Mouse (Mus musculus) left cerebral cortex, postnatal 10 days (tissue): ENCODE results near the gene Slc48a1. TPM values are rescaled to one million over a fixed set of nuclear protein-coding genes. Genes with fewer than 3 reads are reported as not detected.

ENCODE experiments used
- total RNA-seq, 2 experiments: library from RNA; stranded (reverse); gene quantifications; 2 replicates each; pipeline ENCODE4 v1.2.3; 2021

The Slc48a1 gene
- total RNA-seq, 2 experiments from 2014 or later = 122 to 127 TPM

Other genes with a start within 250 kb of the Slc48a1 start
- 10 to 100 TPM; 27.9 to 31.9 TPM for gene Rpap3, start 72.7 kb upstream of the Slc48a1 start, total RNA-seq
- gene Endou, start 47.2 kb upstream of the Slc48a1 start, total RNA-seq = under 1 TPM; 0.20 to 0.54 TPM
- gene Rapgef3, start 10.5 kb upstream of the Slc48a1 start, total RNA-seq = 10 to 100 TPM; 22.6 to 24.5 TPM
- 10 to 100 TPM; 21.5 to 23.5 TPM for gene Hdac7, start 66.0 kb downstream of the Slc48a1 start, total RNA-seq
- under 1 TPM; 0.14 to 0.36 TPM for gene Vdr, start 132.1 kb downstream of the Slc48a1 start, total RNA-seq
- gene Tmem106c, start 185.7 kb downstream of the Slc48a1 start, total RNA-seq = 10 to 100 TPM; 13.0 to 17.2 TPM
- gene Col2a1, start 226.2 kb downstream of the Slc48a1 start, total RNA-seq = 1 to 10 TPM in 1 of 2 experiments, under 1 TPM in 1; 0.63 to 1.1 TPM